Comparison of ENCODE assay signal across 7 mouse cellular contexts in the genomic region with DNA sequence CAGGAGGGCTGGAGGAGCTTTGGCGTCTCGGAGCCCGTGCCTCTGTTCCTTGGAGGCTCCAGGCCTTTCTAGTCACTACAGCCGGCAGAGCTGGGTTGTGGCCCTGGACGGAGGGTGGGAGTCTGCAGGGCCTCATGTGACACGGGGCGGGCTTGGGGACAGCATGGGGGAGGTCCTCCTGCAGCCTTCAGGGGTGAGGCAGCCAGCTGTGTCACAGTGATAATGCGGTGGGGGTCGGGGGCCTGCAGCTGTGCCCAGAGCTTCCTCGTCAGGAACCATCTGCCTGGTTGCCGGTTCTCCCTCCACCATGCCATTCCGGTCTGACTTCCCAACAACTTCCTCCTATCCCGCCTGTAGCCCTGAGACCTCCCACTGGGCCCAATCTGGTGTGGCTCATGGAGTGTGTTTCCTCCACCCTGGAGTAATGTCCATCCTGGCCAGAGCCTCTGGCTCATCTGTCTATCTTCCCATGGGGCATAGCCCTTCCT. TPM values are rescaled to one million over a fixed set of nuclear protein-coding genes. Genes with fewer than 3 reads are reported as not detected.
DNase-seq lines count a peak whose midpoint lies in the region; ATAC-seq and TF ChIP-seq lines count a peak whose summit lies in the region.

Gene Cbfa2t3, minus strand, starts transcription at position 105 of the 488 bp plus-strand sequence.

- H3K27me3 ChIP-seq in G1E (ENCODE audit: insufficient read depth, low read length), result no peaks in the 10 kb centered on the region
- no peaks in the 10 kb centered on the region for H3K27me3 ChIP-seq in kidney, adult 2 months (replicated peaks; ENCODE audit: control insufficient read depth, insufficient read depth, low read length)
- H3K27me3 ChIP-seq in liver, embryonic 13.5 days, result peaks cover 27% of the 10 kb centered on the region; the same call in 1 of the 2 replicates

- peaks cover 43% of the 10 kb centered on the region for H3K36me3 ChIP-seq in G1E (replicated peaks)
- no peaks in the 10 kb centered on the region for H3K36me3 ChIP-seq in kidney, adult 2 months (ENCODE audit: control insufficient read depth, insufficient read depth, low read length)
- H3K36me3 ChIP-seq in liver, embryonic 13.5 days, result peaks cover 17% of the 10 kb centered on the region

- 50% methylated on average over 13 of the region's 13 CpGs for WGBS in kidney, adult 2 months
- WGBS in liver, embryonic 13.5 days (ENCODE audit: insufficient replicate concordance), result 3% methylated on average over 13 of the region's 13 CpGs

- peaks cover 96% of the 10 kb centered on the region for H3K4me1 ChIP-seq in G1E (ENCODE audit: insufficient read depth, low read depth, low read length)
- no peaks in the 10 kb centered on the region; the same call in 1 of the 2 replicates for H3K4me1 ChIP-seq in kidney, adult 2 months (ENCODE audit: control insufficient read depth, insufficient read depth, low read length)
- peaks cover 95% of the 10 kb centered on the region for H3K4me1 ChIP-seq in liver, embryonic 13.5 days (replicated peaks)

- H3K9ac ChIP-seq in liver, embryonic 13.5 days, result peak within 1 kb of the TSS; percentile 77

- ATAC-seq in G1E (ENCODE audit: extremely low read depth, insufficient number of reproducible peaks, low FRiP score, poor library complexity, severe bottlenecking), result peak; percentile 55
- ATAC-seq in granulocyte monocyte progenitor cell, adult 5-6 weeks (replicated peaks; ENCODE audit: poor library complexity, severe bottlenecking), result peak; percentile 57
- ATAC-seq in liver, embryonic 13.5 days (ENCODE audit: low read depth), result peak; percentile 74

- no peak for TF ChIP-seq POLR2A in kidney, adult 2 months (IDR thresholded peaks at IDR 0.05; ENCODE audit: low read depth, low read length)

- no peaks in the 10 kb centered on the region for H3K9me3 ChIP-seq in G1E (replicated peaks)
- H3K9me3 ChIP-seq in liver, embryonic 13.5 days (replicated peaks), result no peaks in the 10 kb centered on the region

- no peak within 1 kb of the TSS for H3K27ac ChIP-seq in kidney, adult 2 months (ENCODE audit: insufficient read depth, low read depth, low read length)
- peak within 1 kb of the TSS; percentile 85 for H3K27ac ChIP-seq in liver, embryonic 13.5 days

- H3K4me2 ChIP-seq in liver, embryonic 13.5 days, result peak within 1 kb of the TSS; percentile 77

- peak within 1 kb of the TSS; percentile 77 for H3K4me3 ChIP-seq in G1E (ENCODE audit: low read depth, low read length)
- no peak within 1 kb of the TSS; the same call in 1 of the 2 replicates for H3K4me3 ChIP-seq in kidney, adult 2 months (ENCODE audit: insufficient read depth, low read depth, low read length)
- peak within 1 kb of the TSS; percentile 66 for H3K4me3 ChIP-seq in liver, embryonic 13.5 days (replicated peaks)

- TF ChIP-seq CTCF in G1E (IDR thresholded peaks at IDR 0.05; ENCODE audit: low read depth, low read length), result no peak
- TF ChIP-seq CTCF in kidney, adult 2 months (conservative IDR thresholded peaks at IDR 0.05; ENCODE audit: insufficient read depth, insufficient read length, low read depth, low read length), result no peak

- DNase-seq in G1E (ENCODE audit: low spot score), result peak; percentile 78
- peak; percentile 50 for DNase-seq in adrenal gland, postnatal 14 days
- peak; percentile 56 for DNase-seq in kidney, adult 2 months
- DNase-seq in liver, embryonic 13.5 days, result peak; percentile 78
- peak; percentile 65 to 70 for DNase-seq in spleen, postnatal 10 days (ENCODE audit: low spot score in 2 of 2)
- no peak for DNase-seq in right cerebral cortex, postnatal 25 days

RNA-seq across cellular contexts. Expression of gene Cbfa2t3, which starts in this region (rescaled TPM):
- total RNA-seq in G1E (2014; fragmentation: Nextera tagmentation), result 99.0 and 106 TPM in 2 replicates
- 18.8 and 19.9 TPM in 2 replicates for total RNA-seq in G1E (2017)
- polyA plus RNA-seq in G1E (2012), result 287 TPM in 2 replicates
- 13.6 and 14.9 TPM in 2 replicates for total RNA-seq in adrenal gland, postnatal 14 days (2021)
- total RNA-seq in granulocyte monocyte progenitor cell, adult 5-6 weeks (2014; fragmentation: Nextera tagmentation), result 35.4 and 37.7 TPM in 2 replicates
- 8.3 and 16.0 TPM in 2 replicates for total RNA-seq in granulocyte monocyte progenitor cell, adult 5-6 weeks (2017)
- 5.5 and 6.7 TPM in 2 replicates for polyA plus RNA-seq in kidney, adult 2 months (2012; rRNA removed)
- polyA plus RNA-seq in liver, embryonic 13.5 days (2015; fragmentation: Nextera tagmentation; extraction: Ambion mirVana), result 4.5 and 5.7 TPM in 2 replicates

Comparison
In these comparisons a context has a peak if more than half of its experiments do, and no peak if none do; other contexts are left out.
1. RNA of gene Cbfa2t3 (polyA plus RNA-seq): 287 TPM in G1E; 5.5 to 6.7 TPM in kidney, adult 2 months and 4.5 to 5.7 TPM in liver, embryonic 13.5 days; every median in the first group is over 10 times any median in the second.
2. Peak in every context shown above with its lines, with median percentiles within 50 percentile points of each other: ATAC-seq.